Mouse (Mus musculus) neutrophil, adult 5-6 weeks (primary cell): ENCODE measurements around the gene Xlr5a. TPM values are rescaled to one million over a fixed set of nuclear protein-coding genes. Genes with fewer than 3 reads are reported as not detected.
A peak's percentile ranks its signal among the peaks of the same experiment; 100 is the strongest.
"Not testable (repeated sequence)": the region's sequence is repeated elsewhere in the genome, so short reads cannot be mapped to it uniquely, and the experiment has no call there.

Source experiments
- ATAC-seq: fragments of 151-379, 151-347 bp; 2 replicates; pipeline ENCODE4 v1.8.0; 2017; ENCODE audit warnings: mild to moderate bottlenecking, moderate TSS enrichment; ENCODE audit not compliant: insufficient number of reproducible peaks, poor library complexity, low FRiP score, severe bottlenecking; ENCODE audit errors: extremely low read depth
- total RNA-seq: library from RNA; stranded (forward); fragments of 200-1000 nt; gene quantifications from 2 replicates; pipeline ENCODE4 v1.2.3, GENCODE M21; 2017

Gene Xlr5a
- not detected in 2 replicates for total RNA-seq

GRCm38 (mm10) chrX:73292876-73293275, at the start of gene Xlr5a, which contains the start of gene Xlr5c:
TSS of gene Xlr5a (minus strand) at chrX:73292976.
TSS of gene Xlr5c (minus strand) at chrX:73292976.
- not testable (repeated sequence) for ATAC-seq

- ATAC-seq = peak; percentile 44; the same call in 1 of the 2 replicates
Observed at GRCm38 (mm10) chrX:73342483-73342895, 49.7 kb upstream of the Xlr5a start, which contains the start of gene Zfp275. TSS of gene Zfp275 (plus strand) at chrX:73342621.

- no peak for ATAC-seq
Observed at GRCm38 (mm10) chrX:73342068-73342467, 49.3 kb upstream of the Xlr5a start.

- ATAC-seq = no peak
Observed at GRCm38 (mm10) chrX:73341473-73341872, 48.7 kb upstream of the Xlr5a start.

- ATAC-seq = no peak
Observed at GRCm38 (mm10) chrX:73336740-73337139, 44.0 kb upstream of the Xlr5a start, which contains the start of gene Gm45015. TSS of gene Gm45015 (minus strand) at chrX:73336840.

- no peak for ATAC-seq
Observed at GRCm38 (mm10) chrX:73333548-73333947, 40.8 kb upstream of the Xlr5a start.

- no peak for ATAC-seq
Observed at GRCm38 (mm10) chrX:73327215-73327614, 34.4 kb upstream of the Xlr5a start.

- no peak for ATAC-seq
Observed at GRCm38 (mm10) chrX:73321029-73321428, 28.3 kb upstream of the Xlr5a start.

GRCm38 (mm10) chrX:73312522-73312921, 19.7 kb upstream of the Xlr5a start:
- no peak for ATAC-seq

- not testable (repeated sequence) for ATAC-seq
Observed at GRCm38 (mm10) chrX:73295745-73296144, 3.0 kb upstream of the Xlr5a start.

- not testable (repeated sequence) for ATAC-seq
Observed at GRCm38 (mm10) chrX:73265270-73265669, 27.5 kb downstream of the Xlr5a start, which contains the start of gene Xlr3c. TSS of gene Xlr3c (minus strand) at chrX:73265390.

- ATAC-seq = not testable (repeated sequence)
Observed at GRCm38 (mm10) chrX:73262428-73262827, 30.3 kb downstream of the Xlr5a start.

GRCm38 (mm10) chrX:73242821-73243325, 49.9 kb downstream of the Xlr5a start, which contains the start of gene Xlr4c:
TSS of gene Xlr4c (minus strand) at chrX:73243130.
- not testable (repeated sequence) for ATAC-seq

GRCm38 (mm10) chrX:73229288-73229687, 63.5 kb downstream of the Xlr5a start:
- ATAC-seq = no peak

GRCm38 (mm10) chrX:73228606-73229214, 64.1 kb downstream of the Xlr5a start:
- ATAC-seq = peak; percentile 57

GRCm38 (mm10) chrX:73227914-73228605, 64.7 kb downstream of the Xlr5a start, which contains the start of gene F8a:
TSS of gene F8a (plus strand) at chrX:73228291.
- peak; percentile 94 for ATAC-seq

- ATAC-seq = no peak
Observed at GRCm38 (mm10) chrX:73225365-73225764, 67.4 kb downstream of the Xlr5a start.

- ATAC-seq = not testable (repeated sequence)
Observed at GRCm38 (mm10) chrX:73213819-73214564, 78.8 kb downstream of the Xlr5a start, which contains the start of gene Xlr4b. TSS of gene Xlr4b (plus strand) at chrX:73214333.

GRCm38 (mm10) chrX:73191934-73192333, 100.8 kb downstream of the Xlr5a start, which contains the start of gene Xlr3b:
TSS of gene Xlr3b (plus strand) at chrX:73192207.
- ATAC-seq = not testable (repeated sequence)
